Mouse (Mus musculus) cortical plate, adult 2 months (tissue): Measurements from ENCODE around the gene Gsta2.
"Not testable (repeated sequence)": the region's sequence is repeated elsewhere in the genome, so short reads cannot be mapped to it uniquely, and the experiment has no call there.

Source experiments
- CTCF ChIP-seq: fragments of 200-500 bp; IDR thresholded peaks from 2 replicates; pipeline ENCODE4 v1.5.1; 2011; ENCODE audit warnings: mild to moderate bottlenecking, control low read depth, low read length; ENCODE audit not compliant: insufficient read depth; ENCODE audit errors: extremely low read depth
- POLR2A ChIP-seq: fragments of 200-500 bp; IDR thresholded peaks from 2 replicates; pipeline ENCODE4 v1.6.1; 2011; ENCODE audit warnings: mild to moderate bottlenecking, low read length, control low read depth; ENCODE audit not compliant: insufficient read depth; ENCODE audit errors: extremely low read depth

DNA sequence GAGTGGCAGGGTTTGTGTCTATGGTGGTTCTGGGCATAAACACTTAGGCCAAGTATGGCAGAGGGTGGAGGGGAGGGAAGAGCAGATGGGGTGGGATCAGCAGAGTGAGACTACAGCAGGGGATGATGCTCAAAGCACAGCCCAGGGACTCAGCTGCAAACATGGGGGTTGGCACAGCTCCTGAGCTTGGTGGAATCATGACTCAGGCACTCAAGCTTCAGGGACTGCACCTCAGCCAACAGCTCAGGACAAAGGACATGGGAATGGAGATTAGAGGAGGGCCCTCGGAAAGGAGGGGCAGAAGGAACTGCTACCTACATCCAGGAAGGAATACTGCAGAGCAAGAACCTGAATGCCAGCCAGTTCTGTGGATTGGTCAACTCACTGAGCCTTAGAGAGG, 56.4 kb downstream of the Gsta2 start:
- not testable (repeated sequence) for TF ChIP-seq CTCF, POLR2A
